Mouse (Mus musculus) embryonic fibroblast, embryonic 13.5 days (primary cell): ENCODE measurements around the gene Cbln3.

ENCODE experiments used
- CTCF ChIP-seq: IDR thresholded peaks from 2 replicates; pipeline ENCODE4 v1.5.1; 2011; ENCODE audit warnings: mild to moderate bottlenecking, control low read depth, low read length, moderate library complexity, borderline replicate concordance; ENCODE audit not compliant: insufficient read depth
- POLR2A ChIP-seq: IDR thresholded peaks from 2 replicates; pipeline ENCODE4 v1.6.1; 2011; ENCODE audit warnings: low read depth, mild to moderate bottlenecking, control low read depth, low read length, moderate library complexity

DNA sequence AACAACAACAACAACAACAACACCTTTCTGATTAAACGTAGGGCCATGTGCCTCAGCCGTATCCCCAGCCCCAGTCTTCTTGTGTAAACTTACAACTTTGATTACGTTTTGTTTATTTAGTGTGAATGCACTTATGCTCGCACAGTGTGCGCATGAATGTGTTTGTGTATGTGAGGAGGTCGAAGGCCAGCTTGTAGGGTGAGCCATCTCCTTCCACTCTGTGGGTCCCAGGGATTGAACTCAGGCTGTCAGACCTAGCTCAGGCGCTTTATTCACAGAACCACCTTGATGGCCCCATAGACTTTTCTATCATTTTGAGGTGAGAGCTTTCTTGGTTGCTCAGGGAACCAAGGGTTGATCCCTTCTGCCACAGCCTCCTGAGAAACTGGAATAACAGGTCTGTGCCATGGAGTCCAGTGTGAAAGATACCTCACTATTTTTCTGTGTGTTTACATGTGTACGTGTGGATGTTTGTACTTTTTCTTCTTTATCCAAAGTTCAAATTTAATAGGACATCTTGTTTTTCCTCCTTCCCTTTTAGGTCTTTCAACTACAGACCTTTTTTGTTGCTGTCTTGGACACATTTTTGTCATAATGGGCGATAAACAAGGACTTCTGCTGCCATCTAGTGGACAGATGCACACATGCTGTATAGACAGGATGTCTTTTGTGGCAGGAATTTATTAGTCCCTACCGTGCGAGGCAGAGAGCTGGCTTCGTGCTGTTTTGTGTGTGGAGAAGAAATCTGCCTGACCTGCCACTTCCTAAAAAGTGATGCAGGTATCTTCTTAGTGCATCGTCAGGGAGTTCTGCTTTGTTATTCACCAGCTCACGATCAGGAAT, 34.3 kb upstream of the Cbln3 start:
- TF ChIP-seq CTCF (0 out of 2 replicates have a peak, but pooled peaks have one; percentile 5), POLR2A (no peak)
